Mouse (Mus musculus) hindbrain, embryonic 14.5 days (tissue): ENCODE data around the gene Cd151. TPM values are rescaled to one million over a fixed set of nuclear protein-coding genes. Genes with fewer than 3 reads are reported as not detected.
A peak's percentile ranks its signal among the peaks of the same experiment; 100 is the strongest.

Experiments
- ATAC-seq: fragments of 200-750 bp; cut with Nextera tagmentation; 2 replicates; pipeline ENCODE4 v1.8.0; 2017; ENCODE audit warnings: moderate number of reproducible peaks, mild to moderate bottlenecking, moderate TSS enrichment, moderate library complexity; ENCODE audit not compliant: low FRiP score
- DNase-seq: peaks from one replicate; pipeline ENCODE4 v3.0.0-alpha.2; 2015; ENCODE audit warnings: low spot score
- H3K27ac ChIP-seq: fragments of 300-500 bp; sonication (generic); 2 replicates; pipeline ENCODE4 v1.5.1; 2014; ENCODE audit warnings: mild to moderate bottlenecking, moderate library complexity
- H3K27me3 ChIP-seq: fragments of 300-500 bp; sonication (generic); 2 replicates; pipeline ENCODE4 v1.6.1; 2014; ENCODE audit warnings: mild to moderate bottlenecking, low read length, mixed read lengths; ENCODE audit not compliant: control insufficient read depth, insufficient read depth
- H3K36me3 ChIP-seq: fragments of 300-500 bp; sonication (generic); replicated peaks from 2 replicates; pipeline ENCODE4 v1.6.1; 2014; ENCODE audit not compliant: control insufficient read depth, insufficient read depth
- H3K4me1 ChIP-seq: fragments of 300-500 bp; sonication (generic); replicated peaks from 2 replicates; pipeline ENCODE4 v1.6.1; 2014; ENCODE audit warnings: antibody characterized with exemption, low read length, mixed read lengths; ENCODE audit not compliant: control insufficient read depth, insufficient read depth
- H3K4me2 ChIP-seq: fragments of 300-500 bp; sonication (generic); replicated peaks from 2 replicates; pipeline ENCODE4 v1.6.1; 2014; ENCODE audit warnings: mild to moderate bottlenecking, moderate library complexity
- H3K4me3 ChIP-seq: fragments of 300-500 bp; sonication (generic); replicated peaks from 2 replicates; pipeline ENCODE4 v1.5.1; 2014; ENCODE audit warnings: mild to moderate bottlenecking, low read length
- H3K9ac ChIP-seq: fragments of 300-500 bp; sonication (generic); 2 replicates; pipeline ENCODE4 v1.6.1; 2014
- H3K9me3 ChIP-seq: fragments of 300-500 bp; sonication (generic); 2 replicates; pipeline ENCODE4 v1.6.1; 2016; ENCODE audit warnings: low read length; ENCODE audit not compliant: control insufficient read depth
- WGBS: fragments of 180-500 bp; shearing (Covaris S2); extraction: QIAGEN DNeasy Blood & Tissue Kit; methylation state at CpG from one replicate; pipeline ENCODE4 v1.1.7; 2014; 5-methylcytosine and 5-hydroxymethylcytosine counted together
- polyA plus RNA-seq: library from polyadenylated mRNA; unstranded; fragments of >200 nt; fragmentation: Nextera tagmentation; extraction: Ambion mirVana; gene quantifications from 2 replicates; pipeline ENCODE4 v1.2.1, GENCODE M21; 2014

Gene Cd151
- polyA plus RNA-seq, 1 experiment from 2014 or later, result 50.4 TPM

- H3K9me3 ChIP-seq, result no peaks in the 10 kb centered on the region
- no peak overlapping the region for H3K27ac ChIP-seq
- H3K4me3 ChIP-seq, result peak overlapping the region; percentile 34
- WGBS, result 3% methylated on average over 56 of the region's 59 CpGs
- peak overlapping the region; percentile 58 for H3K9ac ChIP-seq
- H3K4me1 ChIP-seq, result peaks cover 1% of the 10 kb centered on the region; the same call in 1 of the 2 replicates
- H3K4me2 ChIP-seq, result peak overlapping the region; percentile 58
- H3K36me3 ChIP-seq, result peaks cover 11% of the 10 kb centered on the region
- DNase-seq (no peak), ATAC-seq (no peak)
- peaks cover 73% of the 10 kb centered on the region for H3K27me3 ChIP-seq
These were observed 5.5 kb upstream of the Cd151 start for GRCm38 (mm10) chr7:141461521-141462332.

- Histone ChIP-seq H3K4me3 (peak overlapping the region; percentile 34; the same call in 1 of the 2 replicates), H3K27me3 (peaks cover 75% of the 10 kb centered on the region), H3K4me1 (peaks cover 6% of the 10 kb centered on the region; the same call in 1 of the 2 replicates), H3K27ac (no peak overlapping the region), H3K9ac (peak overlapping the region; percentile 58; the same call in 1 of the 2 replicates), H3K36me3 (peaks cover 11% of the 10 kb centered on the region), H3K9me3 (no peaks in the 10 kb centered on the region), H3K4me2 (peak overlapping the region; percentile 58)
- ATAC-seq, result no peak
- no peak for DNase-seq
- whole genome bisulfite sequencing, result 15% methylated on average over 5 of the region's 5 CpGs
These were observed 4.8 kb upstream of the Cd151 start for GRCm38 (mm10) chr7:141462333-141462821.

DNA sequence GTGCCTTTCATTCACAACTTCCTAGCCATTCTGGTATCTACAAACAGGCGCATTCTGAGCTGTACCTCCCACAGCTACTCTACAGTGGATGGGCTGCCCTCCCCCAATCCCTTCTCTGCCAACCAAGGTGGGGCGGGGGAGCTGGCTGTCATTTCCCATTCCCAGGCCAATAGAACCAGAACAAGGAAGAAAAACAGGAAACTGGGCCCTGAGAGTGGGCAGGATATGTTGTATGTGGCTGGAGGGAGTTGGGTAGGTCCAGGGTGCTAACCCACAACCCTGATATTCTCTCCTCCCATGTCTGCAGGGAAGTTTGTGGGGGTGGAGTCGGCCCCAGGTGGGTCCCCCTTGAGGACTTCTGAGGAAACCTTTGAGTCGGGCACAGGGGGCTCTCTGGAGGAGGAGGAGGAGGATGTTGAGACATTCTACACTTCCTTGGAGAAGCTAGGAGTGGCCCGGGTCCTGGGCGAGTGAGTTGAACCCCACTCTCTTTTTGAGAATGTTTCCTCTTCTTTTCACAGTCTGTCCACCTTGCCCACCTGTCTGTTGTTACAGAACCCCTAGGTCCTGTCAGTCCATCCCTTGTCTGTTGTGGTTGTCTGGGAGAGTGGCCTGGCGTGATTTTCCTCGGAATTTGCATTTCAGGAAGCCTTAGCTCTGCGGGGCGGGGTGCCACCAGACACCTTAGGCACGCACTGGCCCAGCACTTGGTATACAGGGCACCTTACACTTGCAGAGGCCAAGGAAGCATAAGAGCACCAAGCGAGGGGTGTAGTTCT, 3.2 kb upstream of the Cd151 start:
- Histone ChIP-seq H3K9me3 (no peaks in the 10 kb centered on the region), H3K36me3 (peaks cover 10% of the 10 kb centered on the region), H3K4me3 (no peak overlapping the region), H3K27ac (no peak overlapping the region), H3K4me1 (peaks cover 18% of the 10 kb centered on the region), H3K4me2 (peak overlapping the region; percentile 36; the same call in 1 of the 2 replicates), H3K27me3 (peaks cover 75% of the 10 kb centered on the region), H3K9ac (no peak overlapping the region)
- ATAC-seq, result no peak
- WGBS, result 16% methylated on average over 12 of the region's 12 CpGs
- DNase-seq, result no peak

GRCm38 (mm10) chr7:141464603-141465201, 2.5 kb upstream of the Cd151 start:
- no peak overlapping the region for H3K27ac ChIP-seq
- peaks cover 3% of the 10 kb centered on the region for H3K36me3 ChIP-seq
- 4% methylated on average over 38 of the region's 38 CpGs for WGBS
- ATAC-seq (no peak), DNase-seq (no peak)
- H3K4me1 ChIP-seq, result peaks cover 25% of the 10 kb centered on the region
- H3K27me3 ChIP-seq, result peaks cover 72% of the 10 kb centered on the region
- H3K4me3 ChIP-seq, result peak overlapping the region; percentile 12
- H3K9me3 ChIP-seq, result no peaks in the 10 kb centered on the region
- peak overlapping the region; percentile 36 for H3K4me2 ChIP-seq
- H3K9ac ChIP-seq, result no peak overlapping the region; the same call in 1 of the 2 replicates

GRCm38 (mm10) chr7:141465388-141466044, 1.7 kb upstream of the Cd151 start:
- H3K4me2 ChIP-seq, result no peak overlapping the region
- H3K4me3 ChIP-seq, result 0 out of 2 replicates have a peak overlapping the region, but pooled peaks have one; percentile 12
- H3K27me3 ChIP-seq, result peaks cover 65% of the 10 kb centered on the region
- no peaks in the 10 kb centered on the region for H3K9me3 ChIP-seq
- peaks cover 30% of the 10 kb centered on the region for H3K4me1 ChIP-seq
- DNase-seq (no peak), ATAC-seq (no peak)
- 47% methylated on average over 7 of the region's 10 CpGs for WGBS
- no peak overlapping the region; the same call in 1 of the 2 replicates for H3K9ac ChIP-seq
- H3K27ac ChIP-seq, result no peak overlapping the region
- H3K36me3 ChIP-seq, result peaks cover 8% of the 10 kb centered on the region

GRCm38 (mm10) chr7:141466045-141466394, 1.2 kb upstream of the Cd151 start:
- H3K4me3 ChIP-seq, result no peak overlapping the region
- no peak overlapping the region for H3K4me2 ChIP-seq
- 87% methylated on average over 7 of the region's 7 CpGs for WGBS
- peaks cover 60% of the 10 kb centered on the region for H3K27me3 ChIP-seq
- no peak overlapping the region for H3K27ac ChIP-seq
- H3K9ac ChIP-seq, result no peak overlapping the region
- no peak for DNase-seq
- H3K36me3 ChIP-seq, result peaks cover 13% of the 10 kb centered on the region
- H3K9me3 ChIP-seq, result no peaks in the 10 kb centered on the region
- ATAC-seq, result no peak
- H3K4me1 ChIP-seq, result peaks cover 30% of the 10 kb centered on the region

- Histone ChIP-seq H3K27ac (no peak overlapping the region), H3K36me3 (peaks cover 20% of the 10 kb centered on the region), H3K9ac (peak overlapping the region; percentile 74; the same call in 1 of the 2 replicates), H3K4me1 (peaks cover 30% of the 10 kb centered on the region), H3K27me3 (peaks cover 53% of the 10 kb centered on the region), H3K4me2 (peak overlapping the region; percentile 71), H3K4me3 (peak overlapping the region; percentile 35), H3K9me3 (no peaks in the 10 kb centered on the region)
- no peak for ATAC-seq
- WGBS, result 59% methylated on average over 10 of the region's 10 CpGs
- DNase-seq, result no peak
These were observed 514 bp upstream of the Cd151 start for GRCm38 (mm10) chr7:141466607-141467148.

- H3K9me3 ChIP-seq, result no peaks in the 10 kb centered on the region
- H3K4me3 ChIP-seq, result peak overlapping the region; percentile 35
- H3K4me2 ChIP-seq, result peak overlapping the region; percentile 71
- H3K27ac ChIP-seq, result peak overlapping the region; percentile 89
- WGBS, result 6% methylated on average over 5 of the region's 5 CpGs
- H3K36me3 ChIP-seq, result peaks cover 31% of the 10 kb centered on the region
- H3K27me3 ChIP-seq, result peaks cover 38% of the 10 kb centered on the region
- peak overlapping the region; percentile 74 for H3K9ac ChIP-seq
- DNase-seq, result no peak
- ATAC-seq, result no peak
- H3K4me1 ChIP-seq, result peaks cover 30% of the 10 kb centered on the region
These were observed 951 bp downstream of the Cd151 start for GRCm38 (mm10) chr7:141468164-141468521.
